ENCODE assay signal across 8 mouse cellular contexts in genomic region chr16:32430474-32431046, GRCm38 (mm10). TPM values are rescaled to one million over a fixed set of nuclear protein-coding genes. Genes with fewer than 3 reads are reported as not detected.
DNase-seq lines count a peak whose midpoint lies in the region; ATAC-seq lines count a peak whose summit lies in the region.

TSS of gene Pcyt1a (plus strand) at chr16:32430921.

- H3K4me1 ChIP-seq in intestine, embryonic 15.5 days (replicated peaks), result no peaks in the 10 kb centered on the region

- H3K9ac ChIP-seq in intestine, embryonic 15.5 days, result peak within 1 kb of the TSS; percentile 73

- H3K27me3 ChIP-seq in intestine, embryonic 15.5 days (replicated peaks), result no peaks in the 10 kb centered on the region

- H3K4me3 ChIP-seq in intestine, embryonic 15.5 days (replicated peaks), result peak within 1 kb of the TSS; percentile 64

- peak within 1 kb of the TSS; percentile 83 for H3K27ac ChIP-seq in intestine, embryonic 15.5 days

- DNase-seq in adrenal gland, adult 8-10 months, result peak; percentile 88
- DNase-seq in embryo, embryonic 11.5 days (ENCODE audit: low read depth, low spot score), result peak; percentile 87
- peak; percentile 79 to 89 for DNase-seq in gastrocnemius, postnatal 36 days
- DNase-seq in left cerebral cortex, postnatal 14 days (ENCODE audit: low spot score in 2 of 2), result peak; percentile 89 to 91
- DNase-seq in right cerebral cortex, postnatal 14 days, result peak; percentile 89
- DNase-seq in urinary bladder, postnatal 25 days (ENCODE audit: low spot score), result peak; percentile 78

- peak within 1 kb of the TSS; percentile 82 for H3K4me2 ChIP-seq in intestine, embryonic 15.5 days (replicated peaks)

- ATAC-seq in intestine, embryonic 15.5 days, result peak; percentile 97
- ATAC-seq in megakaryocyte-erythroid progenitor cell, adult 5-6 weeks (replicated peaks; ENCODE audit: low FRiP score, low TSS enrichment, poor library complexity, severe bottlenecking), result peak; percentile 89

- WGBS in intestine, embryonic 15.5 days, result under 1% methylated on average over 54 of the region's 54 CpGs

- intact Hi-C loops in gastrocnemius, postnatal 36 days (cut with DNase I), result no loop called here
- intact Hi-C loops in left cerebral cortex, postnatal 14 days (cut with DNase I), result no loop called here

- H3K36me3 ChIP-seq in intestine, embryonic 15.5 days, result no peaks in the 10 kb centered on the region

- H3K9me3 ChIP-seq in intestine, embryonic 15.5 days, result no peaks in the 10 kb centered on the region

RNA-seq across cellular contexts. Expression of gene Pcyt1a, which starts in this region (rescaled TPM):
- total RNA-seq in adrenal gland, adult 8-10 months (2022), result 100 to 1,000 TPM in 1 of 4 experiments, 10 to 100 TPM in 3; 78.1 to 103 (median 87.3) TPM
- 100 to 1,000 TPM; 105 to 121 TPM for total RNA-seq in gastrocnemius, postnatal 36 days (2021)
- polyA plus RNA-seq in intestine, embryonic 15.5 days (2015; fragmentation: Nextera tagmentation; extraction: Ambion mirVana), result 63.5 and 65.5 TPM in 2 replicates
- 10 to 100 TPM; 40.0 to 41.8 TPM for total RNA-seq in left cerebral cortex, postnatal 14 days (2021)
- total RNA-seq in megakaryocyte-erythroid progenitor cell, adult 5-6 weeks (2014; fragmentation: Nextera tagmentation), result 68.8 and 73.7 TPM in 2 replicates
- total RNA-seq in megakaryocyte-erythroid progenitor cell, adult 5-6 weeks (2017), result 69.0 and 78.2 TPM in 2 replicates

Comparison
In these comparisons a context has a peak if more than half of its experiments do, and no peak if none do; other contexts are left out.
1. Peak in every context shown above with its lines: DNase-seq, ATAC-seq, H3K4me3 ChIP-seq and H3K27ac ChIP-seq.